Mouse (Mus musculus) heart, embryonic 16.5 days (tissue): Measurements from ENCODE around the gene Hk3. TPM values are rescaled to one million over a fixed set of nuclear protein-coding genes. Genes with fewer than 3 reads are reported as not detected.

ENCODE experiments used
- ATAC-seq: fragments of 200-750 bp; cut with Nextera tagmentation; replicated peaks from 2 replicates; pipeline ENCODE4 v1.8.0; 2017; ENCODE audit warnings: moderate number of reproducible peaks; ENCODE audit not compliant: insufficient read depth, low FRiP score; ENCODE audit errors: extremely low read depth
- H3K27ac ChIP-seq: fragments of 300-500 bp; sonication (generic); 2 replicates; pipeline ENCODE4 v1.5.1; 2014; ENCODE audit warnings: mild to moderate bottlenecking, low read length, control low read depth, moderate library complexity
- H3K27me3 ChIP-seq: fragments of 300-500 bp; sonication (generic); 2 replicates; pipeline ENCODE4 v1.6.1; 2014; ENCODE audit warnings: low read length, mixed read lengths; ENCODE audit not compliant: control insufficient read depth, insufficient read depth
- H3K36me3 ChIP-seq: fragments of 300-500 bp; sonication (generic); 2 replicates; pipeline ENCODE4 v1.6.1; 2014; ENCODE audit not compliant: control insufficient read depth, insufficient read depth
- H3K4me1 ChIP-seq: fragments of 300-500 bp; sonication (generic); 2 replicates; pipeline ENCODE4 v1.6.1; 2014; ENCODE audit warnings: low read length, mixed read lengths; ENCODE audit not compliant: control insufficient read depth, insufficient read depth
- H3K4me2 ChIP-seq: fragments of 300-500 bp; sonication (generic); 2 replicates; pipeline ENCODE4 v1.6.1; 2014; ENCODE audit warnings: low read depth, mild to moderate bottlenecking, control low read depth, low read length
- H3K4me3 ChIP-seq: fragments of 300-500 bp; sonication (generic); 2 replicates; pipeline ENCODE4 v1.5.1; 2014; ENCODE audit warnings: mild to moderate bottlenecking, control low read depth, low read length
- H3K9ac ChIP-seq: fragments of 300-500 bp; sonication (generic); 2 replicates; pipeline ENCODE4 v1.6.1; 2014; ENCODE audit warnings: low read length, control low read depth
- H3K9me3 ChIP-seq: fragments of 300-500 bp; sonication (generic); replicated peaks from 2 replicates; pipeline ENCODE4 v1.6.1; 2016; ENCODE audit warnings: low read length; ENCODE audit not compliant: control insufficient read depth
- whole genome bisulfite sequencing: fragments of 180-500 bp; shearing (Covaris S2); extraction: QIAGEN DNeasy Blood & Tissue Kit; methylation state at CpG from one replicate; pipeline ENCODE4 v1.1.7; 2014; 5-methylcytosine and 5-hydroxymethylcytosine counted together
- polyA plus RNA-seq: library from polyadenylated mRNA; unstranded; fragments of >200 nt; fragmentation: Nextera tagmentation; extraction: Ambion mirVana; gene quantifications from 2 replicates; pipeline ENCODE4 v1.2.1, GENCODE M21; 2015

Hk3 gene
- 0.59 and 0.72 TPM in 2 replicates for polyA plus RNA-seq

- H3K36me3 ChIP-seq = no peaks in the 10 kb centered on the region
- H3K4me2 ChIP-seq = no peak within 1 kb of the TSS
- ATAC-seq = no peak
- peaks cover 5% of the 10 kb centered on the region; the same call in 1 of the 2 replicates for H3K4me1 ChIP-seq
- WGBS = 81% methylated on average over 13 of the region's 13 CpGs
- no peaks in the 10 kb centered on the region for H3K27me3 ChIP-seq
- H3K4me3 ChIP-seq = no peak within 1 kb of the TSS
- H3K27ac ChIP-seq = no peak within 1 kb of the TSS
- no peak within 1 kb of the TSS for H3K9ac ChIP-seq
- no peaks in the 10 kb centered on the region for H3K9me3 ChIP-seq
Observed at GRCm38 (mm10) chr13:55021194-55021779, at the start of gene Hk3. Hk3 (minus strand) TSS chr13:55021385.

- H3K27ac ChIP-seq = no peak overlapping the region
- H3K9me3 ChIP-seq = no peaks in the 10 kb centered on the region
- 64% methylated on average over 7 of the region's 7 CpGs for WGBS
- no peaks in the 10 kb centered on the region for H3K4me1 ChIP-seq
- no peak for ATAC-seq
- H3K9ac ChIP-seq = no peak overlapping the region
- H3K4me3 ChIP-seq = no peak overlapping the region
- no peak overlapping the region for H3K4me2 ChIP-seq
- no peaks in the 10 kb centered on the region for H3K27me3 ChIP-seq
- H3K36me3 ChIP-seq = peaks cover 2% of the 10 kb centered on the region; the same call in 1 of the 2 replicates
Observed at GRCm38 (mm10) chr13:55069719-55070118, 48.5 kb upstream of the Hk3 start.

GRCm38 (mm10) chr13:55063276-55063675 lies 42.1 kb upstream of the Hk3 start:
- Histone ChIP-seq H3K4me2 (no peak overlapping the region), H3K9ac (no peak overlapping the region), H3K27ac (no peak overlapping the region), H3K36me3 (peaks cover 2% of the 10 kb centered on the region; the same call in 1 of the 2 replicates), H3K4me1 (no peaks in the 10 kb centered on the region), H3K4me3 (no peak overlapping the region), H3K27me3 (no peaks in the 10 kb centered on the region), H3K9me3 (no peaks in the 10 kb centered on the region)
- 67% methylated on average over 2 of the region's 2 CpGs for WGBS
- no peak for ATAC-seq

- Histone ChIP-seq H3K4me2 (no peak overlapping the region), H3K4me3 (no peak overlapping the region), H3K4me1 (no peaks in the 10 kb centered on the region), H3K27ac (no peak overlapping the region), H3K27me3 (no peaks in the 10 kb centered on the region), H3K36me3 (peaks cover 6% of the 10 kb centered on the region), H3K9me3 (no peaks in the 10 kb centered on the region), H3K9ac (no peak overlapping the region)
- 95% methylated on average over 2 of the region's 2 CpGs for WGBS
- no peak for ATAC-seq
Observed at GRCm38 (mm10) chr13:55058042-55058441, 36.9 kb upstream of the Hk3 start.

- Histone ChIP-seq H3K4me3 (no peak overlapping the region), H3K9ac (no peak overlapping the region), H3K4me2 (no peak overlapping the region), H3K9me3 (no peaks in the 10 kb centered on the region), H3K27me3 (no peaks in the 10 kb centered on the region), H3K4me1 (no peaks in the 10 kb centered on the region), H3K36me3 (peaks cover 5% of the 10 kb centered on the region; the same call in 1 of the 2 replicates), H3K27ac (no peak overlapping the region)
- 72% methylated on average over 3 of the region's 3 CpGs for WGBS
- no peak for ATAC-seq
Observed at GRCm38 (mm10) chr13:55047706-55048105, 26.5 kb upstream of the Hk3 start.

- H3K36me3 ChIP-seq = 0 out of 2 replicates have a peak, but pooled peaks cover 3% of the 10 kb centered on the region
- no peaks in the 10 kb centered on the region for H3K9me3 ChIP-seq
- H3K27ac ChIP-seq = no peak overlapping the region
- H3K4me2 ChIP-seq = no peak overlapping the region
- H3K4me3 ChIP-seq = no peak overlapping the region
- no peaks in the 10 kb centered on the region for H3K4me1 ChIP-seq
- 86% methylated on average over 2 of the region's 2 CpGs for WGBS
- ATAC-seq = no peak
- no peaks in the 10 kb centered on the region for H3K27me3 ChIP-seq
- no peak overlapping the region for H3K9ac ChIP-seq
Observed at GRCm38 (mm10) chr13:55040016-55040415, 18.8 kb upstream of the Hk3 start.

GRCm38 (mm10) chr13:55024215-55024614 lies 3.0 kb upstream of the Hk3 start:
- no peaks in the 10 kb centered on the region for H3K9me3 ChIP-seq
- ATAC-seq = no peak
- H3K4me1 ChIP-seq = peaks cover 5% of the 10 kb centered on the region; the same call in 1 of the 2 replicates
- no peak overlapping the region for H3K4me2 ChIP-seq
- no peaks in the 10 kb centered on the region for H3K27me3 ChIP-seq
- WGBS = 69% methylated on average over 2 of the region's 2 CpGs
- H3K4me3 ChIP-seq = no peak overlapping the region
- peaks cover 8% of the 10 kb centered on the region for H3K36me3 ChIP-seq
- H3K27ac ChIP-seq = no peak overlapping the region
- H3K9ac ChIP-seq = no peak overlapping the region

- no peaks in the 10 kb centered on the region for H3K27me3 ChIP-seq
- H3K36me3 ChIP-seq = peaks cover 2% of the 10 kb centered on the region
- H3K4me2 ChIP-seq = no peak overlapping the region; the same call in 1 of the 2 replicates
- no peak overlapping the region for H3K27ac ChIP-seq
- no peak for ATAC-seq
- 56% methylated on average over 9 of the region's 9 CpGs for WGBS
- no peak overlapping the region for H3K9ac ChIP-seq
- no peaks in the 10 kb centered on the region for H3K9me3 ChIP-seq
- H3K4me1 ChIP-seq = peaks cover 5% of the 10 kb centered on the region; the same call in 1 of the 2 replicates
- H3K4me3 ChIP-seq = no peak overlapping the region
Observed at GRCm38 (mm10) chr13:55022715-55023114, 1.5 kb upstream of the Hk3 start.

- H3K4me3 ChIP-seq = no peak overlapping the region
- no peak overlapping the region; the same call in 1 of the 2 replicates for H3K4me2 ChIP-seq
- H3K27me3 ChIP-seq = no peaks in the 10 kb centered on the region
- H3K27ac ChIP-seq = no peak overlapping the region
- no peak overlapping the region for H3K9ac ChIP-seq
- ATAC-seq = no peak
- H3K4me1 ChIP-seq = peaks cover 5% of the 10 kb centered on the region; the same call in 1 of the 2 replicates
- no peaks in the 10 kb centered on the region for H3K36me3 ChIP-seq
- whole genome bisulfite sequencing = 76% methylated on average over 4 of the region's 4 CpGs
- H3K9me3 ChIP-seq = no peaks in the 10 kb centered on the region
Observed at GRCm38 (mm10) chr13:55022256-55022655, 1.1 kb upstream of the Hk3 start.
